Mouse (Mus musculus) heart, embryonic 16.5 days (tissue): Measurements from ENCODE around the gene Dhcr24. TPM values are rescaled to one million over a fixed set of nuclear protein-coding genes. Genes with fewer than 3 reads are reported as not detected.
A peak's percentile ranks its signal among the peaks of the same experiment; 100 is the strongest.

Experiments
- ATAC-seq: fragments of 200-750 bp; cut with Nextera tagmentation; replicated peaks from 2 replicates; pipeline ENCODE4 v1.8.0; 2017; ENCODE audit warnings: moderate number of reproducible peaks; ENCODE audit not compliant: insufficient read depth, low FRiP score; ENCODE audit errors: extremely low read depth
- H3K27ac ChIP-seq: fragments of 300-500 bp; sonication (generic); 2 replicates; pipeline ENCODE4 v1.5.1; 2014; ENCODE audit warnings: mild to moderate bottlenecking, low read length, control low read depth, moderate library complexity
- H3K27me3 ChIP-seq: fragments of 300-500 bp; sonication (generic); 2 replicates; pipeline ENCODE4 v1.6.1; 2014; ENCODE audit warnings: low read length, mixed read lengths; ENCODE audit not compliant: control insufficient read depth, insufficient read depth
- H3K36me3 ChIP-seq: fragments of 300-500 bp; sonication (generic); 2 replicates; pipeline ENCODE4 v1.6.1; 2014; ENCODE audit not compliant: control insufficient read depth, insufficient read depth
- H3K4me1 ChIP-seq: fragments of 300-500 bp; sonication (generic); 2 replicates; pipeline ENCODE4 v1.6.1; 2014; ENCODE audit warnings: low read length, mixed read lengths; ENCODE audit not compliant: control insufficient read depth, insufficient read depth
- H3K4me2 ChIP-seq: fragments of 300-500 bp; sonication (generic); 2 replicates; pipeline ENCODE4 v1.6.1; 2014; ENCODE audit warnings: low read depth, mild to moderate bottlenecking, control low read depth, low read length
- H3K4me3 ChIP-seq: fragments of 300-500 bp; sonication (generic); 2 replicates; pipeline ENCODE4 v1.5.1; 2014; ENCODE audit warnings: mild to moderate bottlenecking, control low read depth, low read length
- H3K9ac ChIP-seq: fragments of 300-500 bp; sonication (generic); 2 replicates; pipeline ENCODE4 v1.6.1; 2014; ENCODE audit warnings: low read length, control low read depth
- H3K9me3 ChIP-seq: fragments of 300-500 bp; sonication (generic); replicated peaks from 2 replicates; pipeline ENCODE4 v1.6.1; 2016; ENCODE audit warnings: low read length; ENCODE audit not compliant: control insufficient read depth
- WGBS: fragments of 180-500 bp; shearing (Covaris S2); extraction: QIAGEN DNeasy Blood & Tissue Kit; methylation state at CpG from one replicate; pipeline ENCODE4 v1.1.7; 2014; 5-methylcytosine and 5-hydroxymethylcytosine counted together
- polyA plus RNA-seq: library from polyadenylated mRNA; unstranded; fragments of >200 nt; fragmentation: Nextera tagmentation; extraction: Ambion mirVana; gene quantifications from 2 replicates; pipeline ENCODE4 v1.2.1, GENCODE M21; 2015

The Dhcr24 gene
- 1.7 and 1.9 TPM in 2 replicates for polyA plus RNA-seq

DNA sequence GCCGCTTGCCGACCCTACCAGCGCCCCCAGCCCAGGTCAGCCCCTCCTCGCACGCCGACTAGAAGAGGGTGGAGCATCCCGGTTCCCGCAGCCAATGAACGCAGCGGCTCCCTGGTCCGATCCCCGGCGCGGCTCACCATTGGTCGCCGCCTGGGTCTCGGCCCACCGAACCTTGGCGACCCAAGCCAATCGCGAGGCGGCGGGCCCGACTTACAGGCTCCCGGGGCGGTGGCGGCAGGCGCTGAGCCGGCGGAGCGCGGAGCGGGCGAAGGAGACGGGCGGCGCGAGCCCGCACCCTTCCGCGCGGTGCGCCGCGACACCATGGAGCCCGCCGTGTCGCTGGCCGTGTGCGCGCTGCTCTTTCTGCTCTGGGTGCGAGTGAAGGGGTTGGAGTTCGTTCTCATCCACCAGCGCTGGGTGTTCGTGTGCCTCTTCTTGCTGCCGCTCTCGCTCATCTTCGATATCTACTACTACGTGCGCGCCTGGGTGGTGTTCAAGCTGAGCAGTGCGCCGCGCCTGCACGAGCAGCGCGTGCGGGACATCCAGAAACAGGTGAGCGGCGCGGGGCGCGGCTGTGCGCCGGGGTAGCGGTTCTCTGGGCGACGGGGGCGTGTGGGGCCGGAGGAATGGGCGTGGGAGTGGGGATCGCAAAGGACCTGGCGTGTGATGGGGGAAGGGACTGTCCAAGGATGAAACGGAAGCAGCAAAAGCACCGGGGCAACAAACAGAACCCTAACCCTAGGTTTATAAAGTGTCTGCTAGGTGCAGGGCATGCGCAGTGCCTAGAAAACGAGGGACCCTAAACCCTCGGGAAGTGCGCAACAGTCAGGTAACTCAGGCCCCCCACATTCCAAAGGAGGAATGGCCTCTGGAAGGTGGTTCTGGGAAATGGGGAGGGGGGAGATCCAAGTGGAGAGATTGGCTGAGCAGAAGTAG is at the start of gene Dhcr24:
Dhcr24 (plus strand) TSS at position 193 of the 936 bp plus-strand sequence.
- peak within 1 kb of the TSS; percentile 82 for H3K4me3 ChIP-seq
- H3K27me3 ChIP-seq = no peaks in the 10 kb centered on the region
- WGBS = under 1% methylated on average over 89 of the region's 89 CpGs
- H3K36me3 ChIP-seq = peaks cover 4% of the 10 kb centered on the region; the same call in 1 of the 2 replicates
- peak within 1 kb of the TSS; percentile 77 for H3K9ac ChIP-seq
- H3K27ac ChIP-seq = peak within 1 kb of the TSS; percentile 76
- H3K4me2 ChIP-seq = peak within 1 kb of the TSS; percentile 93
- H3K4me1 ChIP-seq = peaks cover 20% of the 10 kb centered on the region
- peak; percentile 97 for ATAC-seq
- no peaks in the 10 kb centered on the region for H3K9me3 ChIP-seq

DNA sequence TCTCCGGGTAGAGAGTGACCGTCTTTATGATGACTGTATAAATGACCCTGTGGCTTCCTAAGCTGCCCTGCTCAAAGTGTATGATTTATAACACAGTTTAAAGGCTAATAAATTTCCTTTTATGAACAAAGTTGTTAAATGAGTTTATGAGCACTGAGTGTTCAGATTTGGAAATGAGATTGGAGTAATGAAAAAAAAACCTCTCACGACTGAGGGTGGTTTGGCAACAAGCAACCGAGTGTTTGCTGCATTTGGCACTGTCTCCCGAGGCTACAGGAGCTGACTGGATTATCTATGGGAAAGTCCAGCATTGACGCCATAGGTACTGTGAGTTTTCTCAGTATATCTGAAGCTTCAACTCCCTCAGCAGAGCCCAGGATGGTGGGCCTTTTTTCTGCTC is 46.2 kb upstream of the Dhcr24 start:
- H3K4me3 ChIP-seq = no peak overlapping the region
- H3K4me2 ChIP-seq = no peak overlapping the region
- H3K27ac ChIP-seq = no peak overlapping the region
- WGBS = 69% methylated on average over 6 of the region's 6 CpGs
- H3K36me3 ChIP-seq = no peaks in the 10 kb centered on the region
- H3K9me3 ChIP-seq = no peaks in the 10 kb centered on the region
- H3K9ac ChIP-seq = no peak overlapping the region
- no peaks in the 10 kb centered on the region for H3K4me1 ChIP-seq
- peaks cover 7% of the 10 kb centered on the region; the same call in 1 of the 2 replicates for H3K27me3 ChIP-seq
- ATAC-seq = no peak

DNA sequence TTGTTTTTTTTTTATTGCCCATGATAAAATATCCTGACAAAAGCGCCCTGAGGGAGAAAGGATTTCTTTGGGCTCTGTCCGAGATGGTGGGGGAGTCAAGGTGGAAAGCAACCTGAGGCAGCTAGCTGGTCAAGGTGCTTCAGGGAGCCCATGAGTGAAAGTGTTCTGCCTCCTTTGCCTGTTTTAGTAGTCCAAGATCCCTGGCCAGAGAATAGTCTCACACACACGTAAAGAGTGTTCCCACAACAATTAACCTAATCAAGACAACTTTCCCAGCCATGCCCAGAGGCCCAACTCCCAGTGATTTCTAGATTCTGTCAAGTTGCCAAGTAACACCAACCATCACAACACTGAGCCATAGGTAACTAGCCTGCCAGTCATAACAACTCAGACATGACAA is 38.3 kb upstream of the Dhcr24 start:
- 69% methylated on average over 3 of the region's 3 CpGs for WGBS
- H3K9ac ChIP-seq = no peak overlapping the region

DNA sequence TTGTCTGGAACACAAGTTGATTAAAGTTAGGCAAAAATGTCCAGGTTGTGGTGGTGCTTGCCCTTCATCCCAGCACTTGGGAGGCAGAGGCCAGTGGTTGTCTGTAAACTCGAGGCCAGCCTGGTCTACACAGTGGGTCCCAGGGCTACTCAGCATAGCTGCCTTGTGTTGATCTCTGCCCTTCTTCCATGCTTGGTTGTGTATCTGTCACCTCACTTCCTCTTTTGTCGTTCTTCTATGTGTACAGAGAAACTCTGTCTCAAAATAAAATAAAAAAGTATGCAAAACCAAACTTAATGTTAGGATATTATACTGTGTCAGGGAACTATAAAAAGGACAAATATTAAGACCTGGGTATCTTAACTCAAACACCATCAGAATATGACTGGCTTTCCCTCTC is 36.7 kb upstream of the Dhcr24 start:
- Histone ChIP-seq H3K4me3 (no peak overlapping the region), H3K4me1 (no peaks in the 10 kb centered on the region; the same call in 1 of the 2 replicates), H3K9me3 (no peaks in the 10 kb centered on the region), H3K36me3 (no peaks in the 10 kb centered on the region), H3K4me2 (no peak overlapping the region), H3K27me3 (no peaks in the 10 kb centered on the region), H3K9ac (no peak overlapping the region), H3K27ac (no peak overlapping the region)
- WGBS = 48% methylated on average over 2 of the region's 2 CpGs
- no peak for ATAC-seq

More for the DNA sequence above, 38.3 kb upstream of the Dhcr24 start:
- no peaks in the 10 kb centered on the region for H3K9me3 ChIP-seq
- no peaks in the 10 kb centered on the region for H3K4me1 ChIP-seq
- ATAC-seq = no peak
- no peak overlapping the region for H3K27ac ChIP-seq
- H3K4me3 ChIP-seq = no peak overlapping the region
- no peaks in the 10 kb centered on the region for H3K27me3 ChIP-seq
- no peaks in the 10 kb centered on the region for H3K36me3 ChIP-seq
- no peak overlapping the region for H3K4me2 ChIP-seq

DNA sequence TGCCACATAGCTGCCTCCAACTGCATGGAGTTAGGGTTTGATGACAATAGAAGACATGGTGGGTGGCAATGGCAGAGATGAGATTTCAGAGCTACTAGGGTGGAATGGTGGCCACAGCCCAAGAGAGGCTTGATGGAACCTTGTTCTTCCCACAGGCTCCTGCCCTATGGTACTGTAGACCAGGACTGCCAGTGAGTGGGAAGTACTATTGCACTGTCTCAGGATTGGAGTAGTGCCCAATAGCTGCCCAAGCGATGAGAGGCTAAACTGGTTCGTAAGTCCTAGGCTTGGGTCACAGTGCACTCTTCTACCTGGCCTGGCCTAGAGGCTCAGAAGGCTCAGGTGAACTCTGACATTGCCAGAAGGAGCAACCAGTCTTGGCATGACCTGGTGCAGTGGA is 35.8 kb upstream of the Dhcr24 start:
- no peaks in the 10 kb centered on the region for H3K9me3 ChIP-seq
- no peak overlapping the region for H3K4me2 ChIP-seq
- no peak overlapping the region for H3K9ac ChIP-seq
- no peak for ATAC-seq
- H3K4me3 ChIP-seq = no peak overlapping the region
- H3K4me1 ChIP-seq = peaks cover 5% of the 10 kb centered on the region
- no peaks in the 10 kb centered on the region for H3K36me3 ChIP-seq
- H3K27me3 ChIP-seq = no peaks in the 10 kb centered on the region
- H3K27ac ChIP-seq = no peak overlapping the region
- 89% methylated on average over 2 of the region's 2 CpGs for whole genome bisulfite sequencing

DNA sequence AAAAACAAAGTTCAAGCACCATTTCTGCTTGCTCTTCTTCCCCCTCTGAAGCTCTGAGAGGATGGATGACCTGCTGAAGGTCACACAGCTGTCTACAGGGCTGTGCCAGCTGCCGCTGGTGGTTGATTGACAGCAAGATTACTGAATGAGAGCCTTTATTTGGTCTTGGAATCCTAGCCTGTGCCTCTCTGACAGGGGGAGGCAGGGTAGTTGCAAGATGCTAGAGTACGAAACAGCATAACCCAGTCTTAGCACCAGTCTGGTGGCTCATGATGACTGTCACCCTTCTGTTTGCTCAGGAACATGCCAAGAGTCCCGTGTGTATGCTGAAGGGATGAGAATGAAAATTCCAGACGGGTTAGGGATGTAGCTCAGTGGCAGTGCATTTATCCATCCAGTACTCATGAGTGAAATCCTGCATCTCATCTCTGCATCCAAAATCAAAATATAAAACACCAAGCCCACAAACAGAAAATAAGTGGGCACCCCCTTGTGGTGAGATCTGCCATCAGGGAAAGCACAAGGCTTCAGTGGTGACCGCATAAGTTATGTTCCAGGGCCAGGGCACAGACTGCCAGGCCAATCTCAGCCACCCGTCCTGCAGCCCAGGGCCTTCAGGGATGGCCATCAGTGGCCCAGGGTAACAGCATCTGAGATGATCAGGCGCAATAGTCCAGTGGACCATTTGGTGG is 32.8 kb upstream of the Dhcr24 start:
- H3K36me3 ChIP-seq = no peaks in the 10 kb centered on the region
- peaks cover 5% of the 10 kb centered on the region for H3K4me1 ChIP-seq
- 65% methylated on average over 7 of the region's 7 CpGs for WGBS
- H3K9ac ChIP-seq = no peak overlapping the region
- no peaks in the 10 kb centered on the region for H3K9me3 ChIP-seq
- ATAC-seq = no peak
- no peaks in the 10 kb centered on the region for H3K27me3 ChIP-seq
- no peak overlapping the region for H3K4me3 ChIP-seq
- H3K27ac ChIP-seq = no peak overlapping the region
- no peak overlapping the region for H3K4me2 ChIP-seq

DNA sequence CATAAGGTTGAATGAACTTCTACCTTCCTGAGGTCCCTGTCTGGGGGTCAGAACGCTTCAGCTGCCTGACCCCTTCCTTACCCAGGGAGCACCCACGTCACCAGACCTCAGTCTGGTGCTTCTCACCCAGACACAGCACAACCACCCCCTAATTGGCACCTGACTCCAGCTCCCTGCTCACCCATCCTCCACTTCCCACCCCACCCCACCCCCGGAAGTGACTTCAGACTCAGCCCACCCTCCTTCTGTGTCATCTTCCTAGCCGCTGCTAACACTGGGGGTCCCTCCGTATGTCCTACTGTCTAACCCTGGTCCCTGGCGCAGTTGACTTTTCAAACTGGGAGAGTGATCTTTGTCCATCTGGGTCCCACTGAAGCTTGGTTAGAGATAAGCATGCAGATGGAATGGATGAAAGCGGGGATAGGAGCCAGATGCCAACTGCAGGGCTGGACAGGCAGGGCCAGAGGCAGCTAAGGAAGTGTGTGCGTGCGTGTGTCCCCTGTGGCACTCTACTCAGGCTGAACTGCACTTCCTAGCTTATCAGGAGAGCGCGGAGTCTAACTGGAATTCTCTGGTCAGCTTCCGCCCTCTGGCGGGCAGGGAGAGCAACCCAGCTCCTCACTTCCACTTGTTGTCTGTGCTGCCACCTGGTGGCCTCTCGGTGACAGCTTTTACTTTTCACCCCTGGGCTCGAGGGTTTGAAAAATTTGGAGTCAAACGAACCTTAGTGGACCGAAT is 31.3 kb upstream of the Dhcr24 start:
- WGBS = 15% methylated on average over 17 of the region's 17 CpGs
- H3K4me3 ChIP-seq = peak overlapping the region; percentile 41

DNA sequence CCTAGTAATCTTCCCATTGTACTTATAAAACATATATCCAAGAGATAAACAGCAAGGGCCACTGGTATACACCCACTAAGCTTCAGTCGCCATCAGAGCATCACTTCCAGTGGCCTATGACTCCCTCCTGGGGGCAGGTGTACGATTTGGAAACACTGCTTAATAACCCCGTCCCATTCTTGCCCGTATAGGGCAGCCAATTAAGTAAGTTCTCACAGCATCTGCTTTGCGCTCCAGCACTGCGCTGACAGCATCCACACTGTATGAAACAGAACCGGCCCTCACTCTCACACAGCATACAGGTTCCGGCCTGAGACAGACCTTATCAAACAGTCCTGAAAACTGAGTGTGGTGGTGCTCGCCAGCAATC is 30.7 kb upstream of the Dhcr24 start:
- 61% methylated on average over 9 of the region's 9 CpGs for WGBS
- no peak overlapping the region for H3K4me2 ChIP-seq
- peaks cover 3% of the 10 kb centered on the region; the same call in 1 of the 2 replicates for H3K27me3 ChIP-seq
- H3K9ac ChIP-seq = no peak overlapping the region
- H3K27ac ChIP-seq = no peak overlapping the region
- H3K36me3 ChIP-seq = no peaks in the 10 kb centered on the region
- H3K9me3 ChIP-seq = no peaks in the 10 kb centered on the region
- no peak overlapping the region for H3K4me3 ChIP-seq
- ATAC-seq = no peak
- H3K4me1 ChIP-seq = peaks cover 5% of the 10 kb centered on the region

More for the DNA sequence above, 31.3 kb upstream of the Dhcr24 start:
- H3K36me3 ChIP-seq = no peaks in the 10 kb centered on the region
- no peaks in the 10 kb centered on the region for H3K27me3 ChIP-seq
- H3K4me2 ChIP-seq = peak overlapping the region; percentile 66
- 0 out of 2 replicates have a peak overlapping the region, but pooled peaks have one; percentile 43 for H3K27ac ChIP-seq
- peaks cover 5% of the 10 kb centered on the region for H3K4me1 ChIP-seq
- H3K9me3 ChIP-seq = no peaks in the 10 kb centered on the region
- ATAC-seq = peak; percentile 86
- H3K9ac ChIP-seq = peak overlapping the region; percentile 68
